Mouse (Mus musculus): ENCODE data around the gene Mllt11.
A peak's percentile ranks its signal among the peaks of the same experiment; 100 is the strongest.
"Not testable (repeated sequence)": the region's sequence is repeated elsewhere in the genome, so short reads cannot be mapped to it uniquely, and the experiment has no call there.

Mllt11 gene

GRCm38 (mm10) chr3:95216655-95217254 lies 15.2 kb downstream of the Mllt11 start:
- no peak for DNase-seq

DNA sequence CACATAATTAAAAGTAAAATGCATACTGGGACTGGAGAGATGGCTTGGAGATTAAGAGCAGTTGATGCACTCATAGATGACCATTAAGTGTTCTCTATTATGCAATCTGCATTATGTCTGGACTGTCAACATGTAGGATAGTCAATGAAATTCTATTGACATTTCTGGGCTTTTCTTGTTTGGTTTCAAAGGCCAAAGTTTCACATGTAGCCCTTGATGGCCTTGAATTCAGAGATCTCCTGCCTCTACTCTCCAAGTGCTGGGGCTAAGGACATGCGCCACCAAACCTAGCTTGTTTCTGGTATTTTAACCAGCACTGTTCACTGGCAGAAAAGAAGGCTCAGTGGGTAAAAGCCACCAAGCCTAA lies 18.4 kb downstream of the Mllt11 start:
- DNase-seq: no peak

GRCm38 (mm10) chr3:95212889-95213608 lies 18.9 kb downstream of the Mllt11 start:
- DNase-seq: not testable (repeated sequence)

DNA sequence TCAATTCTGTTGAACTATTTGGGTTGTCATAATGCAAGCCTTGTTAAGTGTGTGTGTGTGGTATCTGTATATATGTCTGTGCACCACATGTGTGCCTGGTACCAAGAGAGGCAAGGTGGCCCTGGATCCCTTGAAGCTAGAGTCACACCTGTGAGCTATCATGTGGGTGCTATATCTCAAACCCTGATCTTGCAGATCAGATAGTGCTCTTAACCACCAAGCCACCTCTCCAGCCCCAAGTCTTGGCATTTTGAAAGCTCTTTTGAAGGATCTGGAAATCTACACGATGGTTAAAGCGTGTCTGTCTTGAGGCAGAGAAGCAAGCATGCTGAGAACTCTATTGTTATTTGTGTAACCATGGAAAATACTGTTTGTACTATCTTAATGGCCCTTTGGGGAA lies 21.4 kb downstream of the Mllt11 start:
- DNase-seq: no peak

DNA sequence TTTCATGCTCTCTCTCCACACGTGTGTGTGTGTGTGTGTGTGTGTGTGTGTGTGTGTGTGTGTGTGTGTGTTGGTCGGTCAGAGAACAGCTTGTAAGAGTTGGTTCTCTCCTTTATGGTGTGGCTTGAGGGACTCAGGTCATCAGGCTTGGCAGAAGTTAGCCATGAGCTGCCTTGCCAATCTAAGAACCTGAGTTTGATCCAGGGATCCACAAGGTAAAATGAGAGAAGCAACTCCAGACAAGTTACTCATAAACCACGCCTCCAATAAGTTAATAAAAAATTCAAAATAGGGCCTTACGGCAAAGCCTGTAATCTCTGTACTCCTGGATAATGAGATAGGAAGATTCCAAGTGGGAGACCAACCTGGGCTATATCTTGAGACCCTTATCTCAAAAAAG lies 23.7 kb downstream of the Mllt11 start:
- DNase-seq: no peak

- no peak for DNase-seq
Observed at GRCm38 (mm10) chr3:95203880-95204279, 28.1 kb downstream of the Mllt11 start.

DNA sequence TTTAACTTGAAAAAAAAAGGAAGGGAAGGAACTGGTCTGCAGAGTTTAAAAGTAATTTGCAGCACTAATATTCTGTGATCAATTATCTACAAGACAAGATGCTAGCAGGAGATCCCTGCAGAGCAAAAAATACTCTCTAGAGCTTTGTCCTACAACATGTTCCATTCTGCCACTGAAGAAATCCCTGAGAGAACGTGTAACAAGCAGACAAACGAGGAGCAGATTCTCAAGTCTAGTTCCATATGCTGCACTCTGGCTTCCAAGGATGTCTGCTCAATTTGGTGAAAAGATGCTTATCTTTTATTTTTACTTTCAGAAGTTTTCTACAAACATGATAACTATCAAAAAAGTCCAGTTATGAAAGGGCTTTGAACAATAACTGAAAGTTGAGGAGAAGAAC lies 31.4 kb downstream of the Mllt11 start:
- no peak for DNase-seq

- DNase-seq: no peak
Observed at GRCm38 (mm10) chr3:95200132-95200531, 31.8 kb downstream of the Mllt11 start.

- no peak for DNase-seq
Observed at GRCm38 (mm10) chr3:95199101-95199500, 32.9 kb downstream of the Mllt11 start.

- no peak for DNase-seq
Observed at GRCm38 (mm10) chr3:95195772-95196171, 36.2 kb downstream of the Mllt11 start.

- peak; percentile 25 to 38 for DNase-seq
Observed at GRCm38 (mm10) chr3:95194721-95195135, 37.2 kb downstream of the Mllt11 start.

- no peak for DNase-seq
Observed at GRCm38 (mm10) chr3:95186888-95187287, 45.1 kb downstream of the Mllt11 start.

DNA sequence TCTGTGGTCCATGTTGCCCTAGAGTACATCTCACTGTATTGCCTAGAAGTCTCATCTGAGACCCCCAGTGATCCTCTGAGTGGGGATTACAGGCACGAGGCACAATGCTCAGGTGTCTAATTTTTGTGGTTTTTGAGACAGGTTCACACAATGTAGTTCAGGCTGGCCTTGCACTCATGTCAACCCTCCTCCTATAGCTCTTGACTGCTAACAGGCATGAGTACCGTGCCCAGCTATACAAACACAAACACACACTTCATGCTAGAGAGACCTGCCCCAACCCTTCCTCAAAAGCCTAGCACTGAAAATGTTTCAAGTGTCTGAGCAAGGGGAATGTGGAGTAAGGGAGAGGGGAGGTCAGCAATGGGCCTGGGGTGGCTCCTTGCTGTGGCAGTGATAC lies 45.9 kb downstream of the Mllt11 start:
- DNase-seq: no peak

DNA sequence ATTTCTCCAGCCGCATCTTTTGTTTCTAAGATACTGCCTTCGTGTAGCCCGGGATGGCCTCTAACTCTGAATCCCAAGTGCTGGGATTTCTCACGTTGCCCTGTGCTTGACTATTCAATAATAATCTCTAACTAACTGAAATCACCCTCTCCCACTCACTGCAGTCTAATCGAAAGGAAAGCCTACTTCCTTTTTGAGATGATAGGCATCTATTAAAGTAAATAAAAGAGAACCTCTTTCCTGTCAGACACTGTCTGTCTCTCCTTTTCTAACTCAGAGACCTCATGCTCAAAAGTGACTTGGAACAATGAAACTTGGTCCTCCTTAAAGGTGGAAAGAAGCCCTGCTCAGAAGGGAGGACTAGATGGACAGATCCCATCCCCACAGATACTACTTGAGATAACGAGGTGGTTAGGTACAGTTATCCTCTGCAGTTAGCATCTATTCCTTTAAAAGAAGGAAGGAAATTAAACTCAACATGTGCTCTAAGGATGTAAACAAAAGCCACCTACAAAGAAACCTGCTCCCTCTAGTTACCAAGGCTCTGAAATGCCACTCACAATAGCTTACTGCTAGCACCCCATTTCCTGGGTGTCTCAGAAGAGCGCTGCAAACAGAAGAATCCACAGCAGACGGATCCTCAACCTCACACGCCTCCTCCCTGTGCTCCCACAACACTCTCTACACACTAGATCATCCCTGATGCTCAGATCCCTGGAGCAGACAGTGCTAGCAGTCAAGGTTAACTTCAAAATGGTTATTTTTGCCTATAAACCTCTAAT lies 47.0 kb downstream of the Mllt11 start:
- DNase-seq: no peak

DNA sequence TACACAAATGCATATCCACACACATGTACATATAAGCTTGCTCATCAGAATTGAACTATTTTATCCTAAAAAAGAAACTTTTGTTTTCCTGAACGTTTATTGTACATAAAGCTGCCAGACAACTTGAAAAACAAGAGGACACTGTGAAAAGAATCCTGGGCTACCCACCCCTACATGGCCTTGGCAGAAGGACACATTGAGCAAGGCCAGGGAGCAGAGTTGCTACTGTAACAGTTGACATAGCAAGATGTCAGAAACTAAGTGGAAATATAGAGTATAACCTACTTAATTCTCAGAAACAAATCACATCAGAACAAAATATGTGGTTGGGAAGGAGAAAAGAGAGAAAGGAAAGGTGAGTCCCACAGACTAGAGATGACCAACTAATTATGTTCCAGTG lies 50.1 kb downstream of the Mllt11 start:
- DNase-seq: no peak

GRCm38 (mm10) chr3:95179890-95180289 lies 52.1 kb downstream of the Mllt11 start:
- DNase-seq: no peak

DNA sequence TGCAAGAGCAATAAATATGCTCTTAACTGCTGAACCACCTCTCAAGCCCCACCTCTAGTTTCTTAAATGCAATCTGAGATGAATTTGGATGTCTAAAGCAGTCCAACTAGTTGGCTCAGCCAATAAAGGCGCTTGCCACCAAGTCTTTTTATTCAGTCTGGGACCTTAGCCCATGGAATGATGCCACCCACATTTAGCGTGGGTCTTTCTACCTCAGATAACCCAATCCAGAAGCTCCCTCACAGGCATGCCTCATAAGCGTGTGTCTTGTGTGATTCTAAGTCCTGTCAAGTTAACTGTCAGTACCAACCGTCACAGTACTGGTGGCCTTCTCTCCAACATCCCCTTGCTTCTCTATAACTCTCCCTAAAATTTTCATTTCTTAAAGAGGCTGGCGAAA lies 53.0 kb downstream of the Mllt11 start:
- no peak for DNase-seq

DNA sequence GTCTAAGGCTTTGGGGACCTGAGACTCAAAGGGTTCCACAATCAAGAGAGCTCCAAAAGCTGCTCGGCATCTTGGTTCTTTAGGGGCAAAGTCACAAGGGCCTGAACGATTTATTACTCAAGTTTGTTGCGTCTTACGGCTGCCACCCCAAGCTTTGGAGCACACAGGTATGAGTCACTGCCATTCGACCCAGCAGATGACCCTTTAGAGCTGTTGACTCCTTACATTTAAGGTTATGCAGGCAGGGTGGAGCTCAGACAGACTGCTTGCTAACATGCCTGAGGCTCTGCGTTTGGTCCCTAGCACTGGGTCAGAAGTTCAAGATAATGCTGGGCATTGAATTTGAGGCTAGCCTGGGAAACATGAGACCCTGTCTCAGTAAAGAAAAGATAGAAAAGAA lies 54.4 kb downstream of the Mllt11 start:
- no peak for DNase-seq

DNA sequence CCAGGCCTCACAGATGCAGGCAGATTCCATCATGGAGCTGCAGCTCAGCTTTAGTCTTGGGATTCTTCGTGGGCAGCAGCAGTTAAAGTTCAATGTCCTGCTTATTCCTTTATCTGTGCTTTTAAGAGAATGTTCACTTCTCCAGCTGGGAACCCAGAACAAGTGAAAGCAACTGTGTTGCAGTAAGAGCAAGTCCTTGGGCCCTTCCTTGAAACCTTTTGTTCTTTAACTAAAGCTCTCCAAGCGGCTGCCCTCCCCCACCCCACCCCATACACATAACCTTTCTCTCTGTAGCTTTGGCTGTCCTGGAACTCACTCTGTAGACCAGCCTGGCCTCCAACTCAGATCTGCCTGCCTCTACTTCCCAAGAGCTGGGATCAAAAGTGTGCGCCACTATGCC lies 55.5 kb downstream of the Mllt11 start:
- no peak for DNase-seq

GRCm38 (mm10) chr3:95174011-95174592 lies 57.9 kb downstream of the Mllt11 start:
- peak; percentile 89 to 90 for DNase-seq

- peak in 1 of 2 experiments; percentile 32 for DNase-seq
Observed at GRCm38 (mm10) chr3:95173256-95173949, 58.6 kb downstream of the Mllt11 start.

DNA sequence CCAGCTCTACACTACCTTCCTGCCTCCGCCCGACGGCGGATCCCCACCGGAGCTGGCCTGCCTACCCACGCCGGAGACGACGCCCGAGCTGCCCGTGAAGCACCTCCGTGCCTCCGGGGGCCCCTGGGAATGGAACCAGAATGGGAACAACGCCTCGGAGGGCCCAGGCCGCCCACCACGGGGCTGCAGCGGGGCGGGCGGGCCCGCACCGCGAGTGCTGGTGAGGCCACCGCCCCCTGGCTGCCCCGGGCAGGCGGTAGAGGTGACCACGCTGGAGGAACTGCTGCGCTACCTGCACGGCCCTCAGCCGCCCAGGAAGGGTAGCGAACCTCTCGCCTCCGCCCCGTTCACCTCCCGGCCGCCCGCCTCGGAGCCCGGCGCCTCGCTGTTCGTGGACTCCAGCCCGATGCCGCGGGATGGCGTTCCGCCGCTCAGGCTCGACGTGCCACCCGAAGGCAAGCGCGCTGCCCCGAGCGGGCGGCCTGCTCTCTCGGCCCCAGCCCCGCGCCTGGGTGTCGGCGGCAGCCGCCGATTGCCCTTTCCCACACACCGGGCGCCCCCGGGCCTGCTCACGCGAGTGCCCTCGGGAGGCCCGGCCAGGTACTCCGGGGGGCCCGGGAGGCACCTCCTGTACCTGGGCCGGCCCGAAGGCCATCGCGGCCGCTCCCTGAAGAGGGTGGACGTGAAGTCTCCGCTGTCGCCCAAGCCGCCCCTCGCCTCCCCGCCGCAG lies 59.3 kb downstream of the Mllt11 start:
- DNase-seq: peak in 1 of 2 experiments; percentile 15

Data from cerebellum, postnatal 36 days (tissue).